In genomic region chr1:127202360-127202759, GRCm38 (mm10) we compare ENCODE assay signal across 15 mouse cellular contexts. TPM values are rescaled to one million over a fixed set of nuclear protein-coding genes. Genes with fewer than 3 reads are reported as not detected.
A peak's percentile ranks its signal among the peaks of the same experiment; 100 is the strongest.
DNase-seq lines count a peak whose midpoint lies in the region; TF ChIP-seq lines count a peak whose summit lies in the region.
"Had no signal": no experiment of that assay in that cellular context is flagged by ENCODE, and none has a peak within 500 bp of the region (broad histone marks: within the 10 kb centered on the region; RNA-seq: fewer than 3 reads in every experiment).

No protein-coding gene starts in this region.

- no peak overlapping the region for H3K4me3 ChIP-seq in small intestine, adult 2 months (ENCODE audit: low read depth, low read length)
- H3K4me3 ChIP-seq: embryonic facial prominence, embryonic 10.5 days; embryonic facial prominence, embryonic 12.5 days had no signal

- TF ChIP-seq POLR2A in small intestine, adult 2 months (IDR thresholded peaks at IDR 0.05; ENCODE audit: low read depth, low read length) = no peak

- 34% methylated on average over 4 of the region's 4 CpGs for WGBS in small intestine, adult 2 months

- H3K36me3 ChIP-seq in small intestine, adult 2 months (ENCODE audit: control insufficient read depth, insufficient read depth, low read length) = no peaks in the 10 kb centered on the region
- H3K36me3 ChIP-seq: embryonic facial prominence, embryonic 10.5 days; embryonic facial prominence, embryonic 12.5 days had no signal

- TF ChIP-seq CTCF in small intestine, adult 2 months (IDR thresholded peaks at IDR 0.05; ENCODE audit: extremely low read depth, insufficient read length, insufficient replicate concordance, low read depth, low read length) = no peak

- peak; percentile 56 for DNase-seq in 416B (ENCODE audit: low read depth)
- DNase-seq in MEL-GATA-1-ER (ENCODE audit: extremely low read depth, low read depth) = peak; percentile 38
- no peak for DNase-seq in ovary, postnatal 36 days (ENCODE audit: low spot score)
- DNase-seq in ovary, postnatal 10 days (ENCODE audit: low spot score) = no peak
- DNase-seq: adrenal gland, adult 2 months; adrenal gland, postnatal 10 days; adrenal gland, postnatal 25 days; cerebellum, adult 11 months; cerebellum, adult 2 months; cerebellum, adult 9-10 months; cerebellum, postnatal 10 days; cerebellum, postnatal 25 days had no signal

- H3K27ac ChIP-seq in small intestine, adult 2 months (ENCODE audit: insufficient read depth, low read depth, low read length) = peak overlapping the region; percentile 29; the same call in 1 of the 2 replicates
- H3K27ac ChIP-seq: embryonic facial prominence, embryonic 10.5 days; embryonic facial prominence, embryonic 12.5 days had no signal

- H3K27me3 ChIP-seq in small intestine, adult 2 months (ENCODE audit: control insufficient read depth, insufficient read depth, low read length) = no peaks in the 10 kb centered on the region
- H3K27me3 ChIP-seq: embryonic facial prominence, embryonic 12.5 days had no signal

- peaks cover 6% of the 10 kb centered on the region; the same call in 1 of the 2 replicates for H3K4me1 ChIP-seq in small intestine, adult 2 months (ENCODE audit: control insufficient read depth, insufficient read depth, insufficient read length, low read length)

RNA-seq across cellular contexts. Expression of gene Mgat5, which starts 2.5 kb away (rescaled TPM):
- polyA plus RNA-seq in small intestine, adult 2 months (2012; rRNA removed) = 6.0 and 11.4 TPM in 2 replicates

Comparison
In these comparisons a context has a peak if more than half of its experiments do, and no peak if none do; other contexts are left out.
1. DNase-seq: peak in 416B (single experiment) and MEL-GATA-1-ER (single experiment); none in ovary, postnatal 36 days (single experiment) and ovary, postnatal 10 days (single experiment).